Mouse (Mus musculus) CD8-positive naive resting alpha-beta T cell, adult 57 days (primary cell): ENCODE results near the gene Atf4. TPM values are rescaled to one million over a fixed set of nuclear protein-coding genes. Genes with fewer than 3 reads are reported as not detected.

Experiments
- total RNA-seq: library from RNA; stranded (reverse); gene quantifications from one replicate; pipeline ENCODE4 v1.2.4, GENCODE M21; 2023

The Atf4 gene
- total RNA-seq, result 363 TPM

DNA sequence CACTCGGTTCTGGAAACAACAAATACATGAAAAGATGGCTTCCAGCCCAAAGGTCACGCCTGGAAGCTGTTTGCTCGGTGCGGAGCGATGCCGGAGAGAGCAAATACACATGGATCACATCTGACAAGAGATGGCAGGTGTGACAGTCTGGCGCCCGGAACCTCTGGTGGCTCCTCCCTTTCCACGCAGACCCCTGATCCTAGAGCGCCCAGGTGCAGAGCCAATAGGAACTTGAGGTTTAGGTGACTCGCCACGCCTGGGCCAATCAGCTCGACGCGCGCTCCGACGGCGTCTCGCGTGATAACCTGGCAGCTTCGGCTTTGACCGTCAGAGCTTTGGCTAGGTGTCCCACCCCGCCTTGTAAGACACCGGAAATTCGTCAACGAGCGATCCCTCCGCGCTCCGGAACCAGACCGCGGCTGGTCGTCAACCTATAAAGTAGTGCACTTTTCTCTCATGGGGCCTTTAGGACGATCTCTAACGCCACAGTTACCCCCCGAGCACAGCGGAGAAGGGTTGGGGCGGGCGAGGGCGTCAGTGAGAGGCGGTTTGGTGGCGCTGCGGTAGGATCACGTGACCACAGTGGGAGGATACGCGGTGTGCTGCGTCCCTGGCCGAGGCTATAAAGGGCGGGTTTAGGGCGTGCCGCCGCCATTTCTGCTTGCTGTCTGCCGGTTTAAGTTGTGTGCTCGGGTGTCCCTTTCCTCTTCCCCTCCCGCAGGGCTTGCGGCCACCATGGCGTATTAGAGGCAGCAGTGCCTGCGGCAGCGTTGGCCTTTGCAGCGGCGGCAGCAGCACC, at the start of gene Atf4:
TSS of gene Atf4 (plus strand) at position 338 of the 799 bp plus-strand sequence.

DNA sequence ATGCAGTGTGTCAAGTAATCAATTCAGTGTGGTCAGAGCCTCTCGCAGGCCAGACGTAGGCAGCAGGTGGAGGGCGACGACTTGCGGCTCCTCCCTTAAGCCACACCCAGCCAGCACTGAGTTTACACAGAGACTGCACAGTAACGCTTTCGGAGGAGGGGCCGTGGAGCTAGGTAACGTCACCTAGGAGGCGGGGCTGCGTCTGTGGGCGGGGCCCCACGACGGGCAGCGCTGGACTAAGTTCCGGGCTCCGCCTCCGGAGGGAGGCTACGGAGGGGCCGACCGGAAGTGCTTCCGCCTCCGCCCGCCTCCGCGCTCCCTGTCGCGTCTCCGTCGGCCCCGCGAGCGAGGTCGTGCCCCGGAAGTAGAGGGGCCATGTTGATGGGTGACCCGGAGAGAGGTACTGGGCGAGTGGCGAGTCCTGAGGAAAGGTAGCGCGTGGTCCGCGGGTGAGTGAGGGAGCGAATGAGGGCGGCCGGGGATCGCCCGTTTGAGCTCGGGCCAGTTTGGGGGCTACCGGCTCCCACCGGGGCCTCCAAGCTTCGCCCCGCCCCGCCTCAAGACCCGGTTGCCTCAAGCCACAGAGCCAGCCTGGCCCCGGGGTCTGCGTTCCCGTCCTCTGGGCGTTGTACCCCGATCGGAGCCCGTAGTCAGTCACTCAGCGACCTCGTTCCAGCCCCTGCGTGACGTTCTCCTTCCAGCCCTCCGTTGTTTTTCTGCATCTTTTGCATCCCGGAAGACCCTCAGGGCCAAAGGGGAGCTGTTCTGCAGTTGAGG, 21.1 kb upstream of the Atf4 start, which contains the start of gene Mief1:
TSS of gene Mief1 (plus strand) at position 286 of the 777 bp plus-strand sequence.

DNA sequence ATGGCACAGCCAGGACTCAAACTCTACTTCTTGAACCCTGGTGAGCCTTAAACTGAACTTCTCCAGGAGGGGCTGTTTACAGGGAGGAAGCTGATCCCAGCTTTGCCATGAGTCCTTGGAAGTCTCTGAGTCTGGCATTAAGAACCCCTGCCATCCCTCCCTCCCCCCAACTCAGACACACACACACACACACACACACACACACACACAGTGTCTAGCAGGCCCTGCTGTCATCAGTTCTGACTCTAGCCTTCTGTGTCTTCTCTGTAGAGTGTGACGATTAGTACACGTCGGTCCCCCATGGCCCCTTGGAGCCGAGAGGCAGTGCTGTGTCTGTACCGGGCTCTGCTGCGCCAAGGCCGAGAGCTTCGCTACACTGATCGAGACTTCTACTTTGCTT, 19.4 kb upstream of the Atf4 start, which contains the start of gene AC140267.1:
TSS of gene AC140267.1 (plus strand) at position 301 of the 400 bp plus-strand sequence.

GRCm38 (mm10) chr15:80263610-80264575, 8.9 kb downstream of the Atf4 start, which contains the start of gene Rps19bp1:
Gene Rps19bp1, minus strand, starts transcription at chr15:80264315.

GRCm38 (mm10) chr15:80286851-80287415, 31.9 kb downstream of the Atf4 start, which contains the start of gene Cacna1i:
Gene Cacna1i, plus strand, starts transcription at chr15:80287238.

Other genes with a start within 250 kb of the Atf4 start
- 0.80 TPM for gene Pdgfb, start 240.2 kb upstream of the Atf4 start, total RNA-seq
- not detected for gene Syngr1, start 163.8 kb upstream of the Atf4 start, total RNA-seq
- gene Rpl3, start 163.3 kb upstream of the Atf4 start, total RNA-seq, result 1,557 TPM
- 23.3 TPM for gene Tab1, start 122.1 kb upstream of the Atf4 start, total RNA-seq
- gene Mgat3, start 81.5 kb upstream of the Atf4 start, total RNA-seq, result not detected
- gene Mief1, start 21.2 kb upstream of the Atf4 start, total RNA-seq, result 49.8 TPM
- 10.1 TPM for gene AC140267.1, start 19.3 kb upstream of the Atf4 start, total RNA-seq
- 23.2 TPM for gene Rps19bp1, start 9.1 kb downstream of the Atf4 start, total RNA-seq
- gene Cacna1i, start 32.1 kb downstream of the Atf4 start, total RNA-seq, result 2.8 TPM